Mouse (Mus musculus) kidney, embryonic 15.5 days (tissue): Measurements from ENCODE around the gene Aldh1a3. TPM values are rescaled to one million over a fixed set of nuclear protein-coding genes. Genes with fewer than 3 reads are reported as not detected.
A peak's percentile ranks its signal among the peaks of the same experiment; 100 is the strongest.

Source experiments
- ATAC-seq: fragments of 200-750 bp; cut with Nextera tagmentation; replicated peaks from 2 replicates; pipeline ENCODE4 v1.8.0; 2017; ENCODE audit warnings: moderate TSS enrichment; ENCODE audit not compliant: low FRiP score
- H3K27ac ChIP-seq: fragments of 300-500 bp; sonication (generic); 2 replicates; pipeline ENCODE4 v1.5.1; 2015; ENCODE audit warnings: mild to moderate bottlenecking, inconsistent platforms
- H3K27me3 ChIP-seq: fragments of 300-500 bp; sonication (generic); 2 replicates; pipeline ENCODE4 v1.6.1; 2015; ENCODE audit warnings: inconsistent platforms
- H3K36me3 ChIP-seq: fragments of 300-500 bp; sonication (generic); 2 replicates; pipeline ENCODE4 v1.6.1; 2015; ENCODE audit warnings: inconsistent platforms
- H3K4me1 ChIP-seq: fragments of 300-500 bp; sonication (generic); 2 replicates; pipeline ENCODE4 v1.6.1; 2015; ENCODE audit warnings: inconsistent platforms
- H3K4me2 ChIP-seq: fragments of 300-500 bp; sonication (generic); 2 replicates; pipeline ENCODE4 v1.6.1; 2015; ENCODE audit warnings: moderate library complexity, mild to moderate bottlenecking, inconsistent platforms
- H3K4me3 ChIP-seq: fragments of 300-500 bp; sonication (generic); replicated peaks from 2 replicates; pipeline ENCODE4 v1.5.1; 2015; ENCODE audit warnings: mild to moderate bottlenecking, inconsistent platforms
- H3K9ac ChIP-seq: fragments of 300-500 bp; sonication (generic); 2 replicates; pipeline ENCODE4 v1.6.1; 2015; ENCODE audit warnings: mild to moderate bottlenecking, inconsistent platforms
- H3K9me3 ChIP-seq: fragments of 300-500 bp; sonication (generic); replicated peaks from 2 replicates; pipeline ENCODE4 v1.6.1; 2016; ENCODE audit warnings: inconsistent platforms
- WGBS: fragments of 180-500 bp; shearing (Covaris S2); methylation state at CpG from one replicate; pipeline ENCODE4 v1.1.7; 2015; ENCODE audit warnings: mixed read lengths; 5-methylcytosine and 5-hydroxymethylcytosine counted together
- polyA plus RNA-seq: library from polyadenylated mRNA; unstranded; fragments of >200 nt; fragmentation: Nextera tagmentation; extraction: Ambion mirVana; gene quantifications from 2 replicates; pipeline ENCODE4 v1.2.1, GENCODE M21; 2015

The Aldh1a3 gene
- polyA plus RNA-seq, 1 experiment from 2014 or later: 38.0 TPM

- Histone ChIP-seq H3K27me3 (no peaks in the 10 kb centered on the region), H3K4me3 (no peak overlapping the region), H3K9ac (no peak overlapping the region), H3K36me3 (peaks cover 12% of the 10 kb centered on the region), H3K9me3 (peaks cover 6% of the 10 kb centered on the region; the same call in 1 of the 2 replicates), H3K4me2 (no peak overlapping the region), H3K27ac (no peak overlapping the region), H3K4me1 (peaks cover 9% of the 10 kb centered on the region)
- ATAC-seq: no peak
- WGBS: 96% methylated on average over 11 of the region's 11 CpGs
Observed at GRCm38 (mm10) chr7:66364491-66364890, 62.8 kb downstream of the Aldh1a3 start.

GRCm38 (mm10) chr7:66359044-66359443, 68.3 kb downstream of the Aldh1a3 start:
- Histone ChIP-seq H3K36me3 (peaks cover 13% of the 10 kb centered on the region), H3K4me2 (no peak overlapping the region), H3K27me3 (no peaks in the 10 kb centered on the region), H3K9me3 (peaks cover 6% of the 10 kb centered on the region; the same call in 1 of the 2 replicates), H3K9ac (no peak overlapping the region), H3K4me3 (no peak overlapping the region), H3K4me1 (peaks cover 5% of the 10 kb centered on the region; the same call in 1 of the 2 replicates), H3K27ac (no peak overlapping the region)
- WGBS: 83% methylated on average over 4 of the region's 4 CpGs
- no peak for ATAC-seq

- Histone ChIP-seq H3K4me2 (no peak overlapping the region), H3K27ac (no peak overlapping the region), H3K4me1 (peaks cover 5% of the 10 kb centered on the region; the same call in 1 of the 2 replicates), H3K9ac (no peak overlapping the region), H3K36me3 (peaks cover 13% of the 10 kb centered on the region), H3K9me3 (peaks cover 6% of the 10 kb centered on the region; the same call in 1 of the 2 replicates), H3K27me3 (no peaks in the 10 kb centered on the region), H3K4me3 (no peak overlapping the region)
- WGBS: 93% methylated on average over 3 of the region's 3 CpGs
- no peak for ATAC-seq
Observed at GRCm38 (mm10) chr7:66358461-66358860, 68.9 kb downstream of the Aldh1a3 start.

- no peak for ATAC-seq
- peaks cover 5% of the 10 kb centered on the region; the same call in 1 of the 2 replicates for H3K4me1 ChIP-seq
- no peak overlapping the region for H3K9ac ChIP-seq
- no peak overlapping the region for H3K27ac ChIP-seq
- 89% methylated on average over 8 of the region's 8 CpGs for WGBS
- no peak overlapping the region for H3K4me2 ChIP-seq
- H3K4me3 ChIP-seq: no peak overlapping the region
- H3K27me3 ChIP-seq: no peaks in the 10 kb centered on the region
- H3K36me3 ChIP-seq: peaks cover 13% of the 10 kb centered on the region
- no peaks in the 10 kb centered on the region for H3K9me3 ChIP-seq
Observed at GRCm38 (mm10) chr7:66355791-66356522, 71.4 kb downstream of the Aldh1a3 start.

- 21% methylated on average over 3 of the region's 3 CpGs for WGBS
- Histone ChIP-seq H3K4me1 (peaks cover 7% of the 10 kb centered on the region; the same call in 1 of the 2 replicates), H3K27ac (no peak overlapping the region), H3K36me3 (peaks cover 5% of the 10 kb centered on the region), H3K4me2 (no peak overlapping the region), H3K9ac (no peak overlapping the region), H3K4me3 (no peak overlapping the region), H3K27me3 (no peaks in the 10 kb centered on the region), H3K9me3 (no peaks in the 10 kb centered on the region)
- no peak for ATAC-seq
Observed at GRCm38 (mm10) chr7:66354911-66355310, 72.4 kb downstream of the Aldh1a3 start.

GRCm38 (mm10) chr7:66351074-66351473, 76.2 kb downstream of the Aldh1a3 start:
- Histone ChIP-seq H3K27ac (no peak overlapping the region), H3K27me3 (no peaks in the 10 kb centered on the region), H3K36me3 (no peaks in the 10 kb centered on the region), H3K4me2 (no peak overlapping the region), H3K9ac (no peak overlapping the region), H3K9me3 (no peaks in the 10 kb centered on the region), H3K4me3 (no peak overlapping the region), H3K4me1 (peaks cover 19% of the 10 kb centered on the region)
- ATAC-seq: no peak
- 85% methylated on average over 4 of the region's 4 CpGs for WGBS

- no peak overlapping the region for H3K9ac ChIP-seq
- H3K4me3 ChIP-seq: no peak overlapping the region
- no peak overlapping the region for H3K4me2 ChIP-seq
- no peaks in the 10 kb centered on the region for H3K9me3 ChIP-seq
- no peak overlapping the region for H3K27ac ChIP-seq
- WGBS: 28% methylated on average over 11 of the region's 11 CpGs
- no peak for ATAC-seq
- no peaks in the 10 kb centered on the region for H3K27me3 ChIP-seq
- H3K4me1 ChIP-seq: peaks cover 14% of the 10 kb centered on the region
- H3K36me3 ChIP-seq: no peaks in the 10 kb centered on the region
Observed at GRCm38 (mm10) chr7:66349670-66350069, 77.6 kb downstream of the Aldh1a3 start.

- H3K27ac ChIP-seq: no peak overlapping the region
- H3K4me3 ChIP-seq: no peak overlapping the region
- H3K4me1 ChIP-seq: peaks cover 14% of the 10 kb centered on the region
- H3K27me3 ChIP-seq: no peaks in the 10 kb centered on the region
- no peak overlapping the region for H3K9ac ChIP-seq
- no peaks in the 10 kb centered on the region for H3K36me3 ChIP-seq
- no peaks in the 10 kb centered on the region for H3K9me3 ChIP-seq
- no peak overlapping the region for H3K4me2 ChIP-seq
- ATAC-seq: no peak
- 80% methylated on average over 10 of the region's 10 CpGs for WGBS
Observed at GRCm38 (mm10) chr7:66348588-66348987, 78.7 kb downstream of the Aldh1a3 start.

GRCm38 (mm10) chr7:66346959-66347663, 80.2 kb downstream of the Aldh1a3 start:
- 37% methylated on average over 9 of the region's 9 CpGs for WGBS
- Histone ChIP-seq H3K4me2 (peak overlapping the region; percentile 37; the same call in 1 of the 2 replicates), H3K27me3 (no peaks in the 10 kb centered on the region), H3K4me1 (peaks cover 14% of the 10 kb centered on the region), H3K27ac (no peak overlapping the region), H3K36me3 (no peaks in the 10 kb centered on the region), H3K9ac (no peak overlapping the region), H3K9me3 (no peaks in the 10 kb centered on the region), H3K4me3 (no peak overlapping the region)
- ATAC-seq: peak; percentile 91

GRCm38 (mm10) chr7:66343307-66343706, 84.0 kb downstream of the Aldh1a3 start:
- 71% methylated on average over 5 of the region's 5 CpGs for WGBS
- Histone ChIP-seq H3K4me1 (peaks cover 20% of the 10 kb centered on the region), H3K9ac (no peak overlapping the region), H3K4me2 (no peak overlapping the region), H3K4me3 (no peak overlapping the region), H3K9me3 (no peaks in the 10 kb centered on the region), H3K27me3 (no peaks in the 10 kb centered on the region), H3K27ac (no peak overlapping the region), H3K36me3 (no peaks in the 10 kb centered on the region)
- no peak for ATAC-seq

- Histone ChIP-seq H3K27ac (no peak overlapping the region), H3K4me3 (no peak overlapping the region), H3K4me1 (peaks cover 20% of the 10 kb centered on the region), H3K36me3 (no peaks in the 10 kb centered on the region), H3K27me3 (no peaks in the 10 kb centered on the region), H3K9ac (no peak overlapping the region), H3K4me2 (no peak overlapping the region), H3K9me3 (no peaks in the 10 kb centered on the region)
- 61% methylated on average over 6 of the region's 6 CpGs for WGBS
- no peak for ATAC-seq
Observed at GRCm38 (mm10) chr7:66342831-66343230, 84.5 kb downstream of the Aldh1a3 start.

- H3K4me3 ChIP-seq: no peak overlapping the region
- WGBS: 46% methylated on average over 4 of the region's 4 CpGs
Observed at GRCm38 (mm10) chr7:66342323-66342722, 85.0 kb downstream of the Aldh1a3 start.

More at GRCm38 (mm10) chr7:66342323-66342722, 85.0 kb downstream of the Aldh1a3 start:
- Histone ChIP-seq H3K27ac (no peak overlapping the region), H3K4me2 (no peak overlapping the region), H3K27me3 (no peaks in the 10 kb centered on the region), H3K9ac (no peak overlapping the region), H3K36me3 (no peaks in the 10 kb centered on the region), H3K4me1 (peaks cover 15% of the 10 kb centered on the region), H3K9me3 (no peaks in the 10 kb centered on the region)
- no peak for ATAC-seq
